Mouse (Mus musculus) neural tube, embryonic 15.5 days (tissue): ENCODE measurements around the gene Pla2g2d. TPM values are rescaled to one million over a fixed set of nuclear protein-coding genes. Genes with fewer than 3 reads are reported as not detected.

ENCODE experiments used
- polyA plus RNA-seq: library from polyadenylated mRNA; unstranded; fragments of >200 nt; fragmentation: Nextera tagmentation; extraction: Ambion mirVana; gene quantifications from 2 replicates; pipeline ENCODE4 v1.2.1, GENCODE M21; 2015

Gene Pla2g2d
- polyA plus RNA-seq, 1 experiment from 2014 or later, result 0.72 TPM

Other genes with a start within 250 kb of the Pla2g2d start
- 0.64 and 1.2 TPM in 2 replicates for gene Vwa5b1, start 139.9 kb upstream of the Pla2g2d start, polyA plus RNA-seq
- gene Pla2g2c, start 50.9 kb upstream of the Pla2g2d start, polyA plus RNA-seq, result 0.42 and 0.60 TPM in 2 replicates
- 2.5 and 2.6 TPM in 2 replicates for gene Ubxn10, start 38.6 kb upstream of the Pla2g2d start, polyA plus RNA-seq
- 0.23 TPM in 1 of 2 replicates, not detected in the other for gene Pla2g2f, start 18.1 kb upstream of the Pla2g2d start, polyA plus RNA-seq
- gene Pla2g5, start 87.7 kb downstream of the Pla2g2d start, polyA plus RNA-seq, result 0.24 and 0.79 TPM in 2 replicates
- gene Gm13030, start 98.2 kb downstream of the Pla2g2d start, polyA plus RNA-seq, result not detected in 2 replicates
- gene Pla2g2e, start 102.2 kb downstream of the Pla2g2d start, polyA plus RNA-seq, result not detected in 2 replicates
- gene Otud3, start 138.2 kb downstream of the Pla2g2d start, polyA plus RNA-seq, result 2.2 and 3.7 TPM in 2 replicates
- gene Rnf186, start 191.4 kb downstream of the Pla2g2d start, polyA plus RNA-seq, result 3.5 TPM in 1 of 2 replicates, not detected in the other
- gene Tmco4, start 197.2 kb downstream of the Pla2g2d start, polyA plus RNA-seq, result 1.2 and 3.7 TPM in 2 replicates